Mouse (Mus musculus) heart, adult 11 months (tissue): Measurements from ENCODE around the gene Tanc2.
A peak's percentile ranks its signal among the peaks of the same experiment; 100 is the strongest.

Source experiments
- DNase-seq: peaks from one replicate; pipeline ENCODE4 v3.0.0; 2022

Gene Tanc2

GRCm38 (mm10) chr11:105589877-105590641 is at the start of gene Tanc2:
Gene Tanc2, plus strand, starts transcription at chr11:105589986.
- peak; percentile 89 for DNase-seq

- no peak for DNase-seq
Observed at GRCm38 (mm10) chr11:105540781-105541180, 49.0 kb upstream of the Tanc2 start.

- no peak for DNase-seq
Observed at GRCm38 (mm10) chr11:105541366-105541765, 48.4 kb upstream of the Tanc2 start.

- no peak for DNase-seq
Observed at GRCm38 (mm10) chr11:105542129-105542528, 47.7 kb upstream of the Tanc2 start.

- peak; percentile 72 for DNase-seq
Observed at GRCm38 (mm10) chr11:105545801-105546200, 44.0 kb upstream of the Tanc2 start.

- DNase-seq: peak; percentile 45
Observed at GRCm38 (mm10) chr11:105546393-105546792, 43.4 kb upstream of the Tanc2 start.

- DNase-seq: peak; percentile 74
Observed at GRCm38 (mm10) chr11:105548383-105548782, 41.4 kb upstream of the Tanc2 start.

GRCm38 (mm10) chr11:105549164-105550121 is 40.3 kb upstream of the Tanc2 start:
- DNase-seq: peak; percentile 87

- no peak for DNase-seq
Observed at GRCm38 (mm10) chr11:105557285-105557684, 32.5 kb upstream of the Tanc2 start.

GRCm38 (mm10) chr11:105558091-105558490 is 31.7 kb upstream of the Tanc2 start:
- DNase-seq: no peak

- no peak for DNase-seq
Observed at GRCm38 (mm10) chr11:105558803-105559505, 30.8 kb upstream of the Tanc2 start.

- DNase-seq: no peak
Observed at GRCm38 (mm10) chr11:105563546-105563945, 26.2 kb upstream of the Tanc2 start.

GRCm38 (mm10) chr11:105567221-105567641 is 22.6 kb upstream of the Tanc2 start:
- peak; percentile 96 for DNase-seq

GRCm38 (mm10) chr11:105571996-105572395 is 17.8 kb upstream of the Tanc2 start:
- DNase-seq: no peak

GRCm38 (mm10) chr11:105574241-105574640 is 15.5 kb upstream of the Tanc2 start:
- peak; percentile 98 for DNase-seq

- DNase-seq: no peak
Observed at GRCm38 (mm10) chr11:105577211-105577610, 12.6 kb upstream of the Tanc2 start.

GRCm38 (mm10) chr11:105582020-105582419 is 7.8 kb upstream of the Tanc2 start:
- DNase-seq: no peak

GRCm38 (mm10) chr11:105589231-105589876 is 432 bp upstream of the Tanc2 start:
- DNase-seq: peak; percentile 99

GRCm38 (mm10) chr11:105591905-105592304 is 2.1 kb downstream of the Tanc2 start:
- peak; percentile 93 for DNase-seq

GRCm38 (mm10) chr11:105602177-105602576 is 12.4 kb downstream of the Tanc2 start:
- peak; percentile 76 for DNase-seq

GRCm38 (mm10) chr11:105626201-105626600 is 36.4 kb downstream of the Tanc2 start:
- no peak for DNase-seq

- DNase-seq: no peak
Observed at GRCm38 (mm10) chr11:105643995-105644394, 54.2 kb downstream of the Tanc2 start.
